Mouse (Mus musculus) embryonic stem cell, embryonic (primary cell): ENCODE data around the gene Tmprss7.

ENCODE experiments used
- CTCF ChIA-PET, 4 experiments: fragments of 300-600 bp in 2 of 4; fragments of 350-600 bp in 2 of 4; sonication (Branson Sonifier 250); formaldehyde crosslinking; loops; one replicate each; lab custom pipeline; 2022; ENCODE audit warnings: inconsistent platforms in 2 of 4; lab: Charles Lee
- POLR2A ChIA-PET, 4 experiments: fragments of 300-600 bp in 2 of 4; fragments of 350-600 bp in 2 of 4; sonication (Branson Sonifier 250); formaldehyde crosslinking; loops; one replicate each; lab custom pipeline; 2022; ENCODE audit warnings: antibody characterized with exemption in 4 of 4, inconsistent platforms in 1 of 4; lab: Charles Lee

Gene Tmprss7

DNA sequence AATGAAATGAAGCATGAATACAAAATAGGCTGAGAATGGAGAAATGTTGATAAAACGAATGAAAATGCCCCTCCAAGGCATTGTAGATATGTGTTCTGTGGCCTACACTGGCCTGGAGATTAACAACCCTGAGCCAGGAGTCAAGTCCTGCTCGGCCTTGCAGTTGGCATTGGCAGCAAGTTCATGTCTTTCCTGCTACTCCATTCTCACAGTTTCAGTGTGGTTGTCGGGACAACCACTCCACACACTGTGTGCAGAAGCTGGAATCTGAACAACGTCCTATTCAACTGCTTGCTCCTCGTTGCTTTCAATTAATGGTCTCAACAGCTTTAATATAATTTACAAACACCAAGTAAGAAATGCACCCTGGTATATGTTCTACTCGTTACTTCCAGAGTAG is 4.5 kb upstream of the Tmprss7 start:
- POLR2A ChIA-PET, result no interaction called here
- CTCF ChIA-PET, result no interaction called here

GRCm38 (mm10) chr16:45695445-45696160 is 2.1 kb upstream of the Tmprss7 start:
- ChIA-PET POLR2A (interaction anchor here in 2 of 4 experiments (0.8 to 1.6 kb wide), 2 partner anchors 12 to 87 kb away, joined by 3 read pairs; no protein-coding TSS in a partner anchor), CTCF (no interaction called here)

DNA sequence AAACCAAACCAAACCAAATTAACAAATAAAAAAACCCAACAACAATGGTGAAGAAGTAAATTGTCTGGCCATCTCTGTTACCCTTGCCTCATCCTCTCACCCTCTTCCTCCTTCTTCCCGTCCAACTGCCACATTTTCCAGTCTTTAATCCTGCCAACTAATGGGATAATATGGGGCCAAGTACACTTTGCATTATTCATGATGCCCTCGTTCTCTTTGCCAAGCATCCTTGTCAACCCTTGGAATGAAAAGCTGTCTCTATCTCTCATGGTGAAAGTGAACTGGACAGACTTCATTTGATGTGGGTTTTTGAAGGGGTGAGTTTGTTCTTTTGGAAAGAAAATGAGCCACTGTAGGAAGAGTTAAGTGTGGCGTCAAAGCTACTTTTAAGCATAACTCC is 607 bp downstream of the Tmprss7 start:
- ChIA-PET POLR2A (no interaction called here), CTCF (interaction anchor here in 1 of 4 experiments (1.0 kb wide), 1 partner anchor 8 kb away, joined by 3 read pairs; no protein-coding TSS in a partner anchor)

GRCm38 (mm10) chr16:45690178-45690577 is 3.3 kb downstream of the Tmprss7 start:
- POLR2A ChIA-PET, result interaction anchor here in 2 of 4 experiments (0.6 to 0.7 kb wide), 6 partner anchors 14 to 1376 kb away, joined by 3 to 9 read pairs (median 3); partner anchors contain the start of gene Tagln3 (in 1 of the 2)
- CTCF ChIA-PET, result interaction anchor here in 2 of 4 experiments (0.6 kb wide), 2 partner anchors 70 to 185 kb away, joined by 4 to 7 read pairs; no protein-coding TSS in a partner anchor

DNA sequence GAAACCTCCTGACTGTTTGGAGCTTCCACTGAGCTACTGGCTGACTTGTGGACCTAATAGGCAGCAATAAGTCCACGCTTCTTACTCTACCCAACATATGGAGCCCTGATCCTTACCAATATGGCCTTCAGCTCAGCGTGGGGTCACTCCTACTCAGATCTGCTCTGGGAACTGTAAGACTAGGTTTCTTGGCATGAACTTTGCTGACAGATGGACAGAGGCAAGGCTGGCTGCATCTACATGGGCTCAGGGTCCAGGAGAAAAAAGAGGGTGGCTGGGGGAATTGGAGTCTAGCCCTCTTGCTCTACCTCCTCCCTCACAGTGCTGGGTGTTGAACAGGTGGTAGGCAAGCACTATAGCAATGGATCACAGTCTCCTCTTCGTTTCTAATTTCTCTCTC is 6.6 kb downstream of the Tmprss7 start:
- POLR2A ChIA-PET, result no interaction called here
- CTCF ChIA-PET, result no interaction called here

DNA sequence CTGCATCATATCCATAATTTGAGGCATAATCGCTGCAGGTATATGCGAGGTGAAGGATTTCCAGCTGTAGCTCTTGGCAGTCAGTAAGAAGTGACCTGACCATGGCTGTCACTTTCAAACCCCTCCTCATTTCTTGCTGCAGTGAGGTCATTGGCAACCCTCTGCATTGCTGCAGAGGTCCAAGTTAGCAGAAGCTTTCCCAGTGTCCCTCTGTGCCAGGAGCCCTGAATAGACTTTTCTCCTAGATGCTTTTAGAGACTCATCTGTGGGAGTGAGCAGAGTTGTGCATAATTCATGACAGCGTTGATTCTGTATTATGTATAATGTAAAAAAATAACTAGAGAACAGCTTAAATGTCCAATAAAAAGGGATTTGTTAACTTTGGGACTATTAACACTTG is 8.2 kb downstream of the Tmprss7 start:
- ChIA-PET POLR2A (interaction anchor here in 1 of 4 experiments (0.7 kb wide), 1 partner anchor 8 kb away, joined by 3 read pairs; no protein-coding TSS in a partner anchor), CTCF (interaction anchor here (0.6 to 2.0 kb wide), 18 partner anchors 8 to 289 kb away, joined by 3 to 10 read pairs (median 4); partner anchors contain the start of genes Abhd10 (in 1 of the 4), Tagln3 (in 1 of the 4) and Tmprss7 (in 1 of the 4))

DNA sequence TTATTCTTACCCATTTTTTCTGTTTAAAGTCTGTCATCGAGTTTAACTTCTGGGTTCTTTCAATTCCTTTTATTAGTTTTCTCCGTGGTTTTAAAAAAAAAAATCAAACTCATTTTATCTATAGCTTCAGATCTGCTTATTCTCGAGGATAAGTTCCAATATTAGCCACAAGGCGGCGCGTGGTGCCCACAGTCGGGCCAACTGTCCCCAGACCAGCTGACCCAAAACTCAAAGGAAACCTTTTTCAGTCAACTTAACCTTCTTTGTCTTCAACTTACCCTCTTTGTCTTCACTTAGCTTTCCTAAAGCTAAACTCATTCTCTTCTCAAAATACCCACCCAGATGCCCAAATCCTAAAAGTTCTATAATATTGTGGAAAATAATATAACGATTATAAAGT is 8.6 kb downstream of the Tmprss7 start:
- POLR2A ChIA-PET, result no interaction called here

GRCm38 (mm10) chr16:45676462-45676861 is 17.0 kb downstream of the Tmprss7 start:
- CTCF ChIA-PET, result interaction anchor here in 3 of 4 experiments (0.6 to 1.2 kb wide), 7 partner anchors 8 to 540 kb away, joined by 3 to 7 read pairs (median 4); no protein-coding TSS in a partner anchor
- POLR2A ChIA-PET, result interaction anchor here in 2 of 4 experiments (0.9 to 1.2 kb wide), 2 partner anchors 97 to 952 kb away, joined by 3 to 4 read pairs; partner anchors contain the start of gene Nepro (in 1 of the 2)

More for the DNA sequence above, 8.6 kb downstream of the Tmprss7 start:
- CTCF ChIA-PET, result interaction anchor here (0.6 to 2.0 kb wide), 21 partner anchors 8 to 358 kb away, joined by 3 to 10 read pairs (median 4); partner anchors contain the start of genes Abhd10 (in 1 of the 4), Tagln3 (in 1 of the 4) and Tmprss7 (in 1 of the 4)

GRCm38 (mm10) chr16:45670005-45670404 is 23.5 kb downstream of the Tmprss7 start:
- POLR2A ChIA-PET, result no interaction called here
- CTCF ChIA-PET, result no interaction called here

DNA sequence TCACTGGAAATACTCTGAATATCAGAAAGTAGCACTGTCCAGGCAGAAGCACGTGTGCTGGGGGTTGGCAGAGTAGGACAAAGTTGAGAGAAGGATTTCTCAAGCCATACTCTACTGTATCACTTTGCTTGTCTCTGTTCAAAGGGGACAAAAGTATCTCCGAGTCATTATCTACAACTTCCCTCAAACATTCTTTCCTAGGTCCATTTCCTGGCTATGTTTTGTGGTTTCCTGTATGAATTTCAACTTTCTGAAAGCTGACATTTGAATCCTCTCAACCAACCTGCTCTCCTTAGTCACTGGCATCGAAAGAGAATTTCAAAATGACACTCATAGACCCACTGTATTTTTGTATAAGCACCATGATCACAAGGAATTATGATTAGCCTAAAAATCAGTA is 25.3 kb downstream of the Tmprss7 start:
- POLR2A ChIA-PET, result no interaction called here
- CTCF ChIA-PET, result no interaction called here

DNA sequence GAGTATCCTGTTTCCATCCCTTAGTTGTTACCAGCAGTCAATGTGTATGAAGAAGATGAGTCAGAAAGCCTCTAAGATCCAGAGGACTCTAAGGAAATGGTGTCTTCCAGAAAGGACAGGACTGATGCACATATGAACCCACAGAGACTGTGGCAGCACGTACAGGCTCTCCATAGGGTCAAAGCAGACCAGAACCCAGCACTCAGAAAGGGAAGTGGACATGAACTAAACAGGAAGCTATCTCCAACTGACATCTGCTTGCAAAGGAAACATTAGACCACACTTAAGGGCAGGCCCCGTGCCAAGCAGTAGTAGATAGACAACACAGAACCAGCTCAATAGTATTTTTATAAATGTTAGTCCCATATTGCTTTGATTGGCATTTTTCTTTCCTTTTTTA is 27.3 kb downstream of the Tmprss7 start:
- CTCF ChIA-PET, result no interaction called here

GRCm38 (mm10) chr16:45662381-45662780 is 31.1 kb downstream of the Tmprss7 start:
- CTCF ChIA-PET, result no interaction called here
- POLR2A ChIA-PET, result no interaction called here

More for the DNA sequence above, 27.3 kb downstream of the Tmprss7 start:
- POLR2A ChIA-PET, result interaction anchor here in 1 of 4 experiments (0.8 kb wide), 1 partner anchor 25 kb away, joined by 4 read pairs; no protein-coding TSS in a partner anchor

GRCm38 (mm10) chr16:45659596-45659995 is 33.9 kb downstream of the Tmprss7 start:
- POLR2A ChIA-PET, result no interaction called here
- CTCF ChIA-PET, result no interaction called here

DNA sequence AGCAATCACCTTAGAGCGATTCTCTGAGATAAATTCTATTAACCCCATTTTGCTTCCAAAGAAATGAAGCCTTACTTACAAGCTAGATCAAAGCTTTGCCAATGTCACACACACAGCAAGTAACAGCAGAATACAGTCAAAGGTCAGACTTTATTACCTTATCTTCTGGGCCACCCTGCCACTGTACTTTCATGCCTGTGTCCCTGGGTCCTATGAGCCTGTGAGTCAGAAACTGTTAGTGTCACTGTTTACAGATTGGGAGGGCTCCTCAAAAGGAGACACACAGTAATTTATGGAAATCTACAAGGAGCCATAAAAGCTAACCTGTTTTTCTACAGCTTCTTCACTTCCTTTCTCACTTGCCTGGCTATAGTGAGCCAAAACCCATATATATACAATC is 35.2 kb downstream of the Tmprss7 start:
- ChIA-PET POLR2A (no interaction called here), CTCF (no interaction called here)

GRCm38 (mm10) chr16:45657574-45658159 is 35.8 kb downstream of the Tmprss7 start:
- POLR2A ChIA-PET, result no interaction called here
- CTCF ChIA-PET, result no interaction called here

DNA sequence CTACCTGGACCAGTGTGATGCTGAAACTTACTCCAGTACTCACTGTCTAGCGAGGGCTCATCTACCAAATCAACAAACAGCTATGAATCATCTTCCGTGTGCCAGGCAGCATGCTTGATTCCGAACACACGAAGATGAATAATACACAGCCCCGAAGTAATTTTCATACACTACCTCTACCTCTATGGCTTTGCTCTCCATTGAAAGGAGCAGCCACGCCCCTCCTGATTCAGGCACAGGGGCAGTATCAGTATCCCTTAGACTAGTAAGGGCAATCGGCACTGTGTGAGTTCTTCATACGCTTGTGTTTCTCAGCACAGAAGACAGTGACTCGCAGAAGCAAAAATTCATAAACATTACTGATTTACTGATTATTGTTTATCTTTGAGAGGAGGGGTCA is 39.0 kb downstream of the Tmprss7 start:
- POLR2A ChIA-PET, result interaction anchor here in 1 of 4 experiments (0.9 to 1.1 kb wide), 2 partner anchors 10 to 459 kb away, joined by 3 read pairs; no protein-coding TSS in a partner anchor
- CTCF ChIA-PET, result interaction anchor here in 1 of 4 experiments (0.6 kb wide), 1 partner anchor 1130 kb away, joined by 5 read pairs; no protein-coding TSS in a partner anchor

DNA sequence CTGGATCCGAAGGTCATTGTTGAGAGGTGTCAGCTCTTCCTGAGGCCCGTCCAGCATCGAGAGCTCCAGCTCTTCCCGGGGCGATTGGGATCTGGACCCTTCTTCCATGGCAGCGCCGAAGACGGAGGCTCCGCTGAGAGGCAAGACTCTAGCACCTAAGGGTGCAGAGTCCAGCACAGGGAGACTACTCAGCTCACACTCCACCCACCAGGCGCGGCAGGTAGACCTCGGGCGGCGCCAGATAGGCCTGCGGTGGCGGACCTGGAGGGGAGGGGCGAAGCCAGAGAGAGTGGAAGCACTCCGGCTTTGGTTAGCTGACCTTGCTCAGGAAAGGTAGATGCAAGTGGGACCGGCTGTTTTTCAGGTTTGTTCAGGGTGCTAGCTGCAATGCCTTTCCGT is 39.5 kb downstream of the Tmprss7 start, which contains the start of gene BC016579:
Gene BC016579, minus strand, starts transcription at position 135 of the 399 bp plus-strand sequence.
- ChIA-PET POLR2A (interaction anchor here in 1 of 4 experiments (0.9 to 1.1 kb wide), 2 partner anchors 10 to 459 kb away, joined by 3 read pairs; no protein-coding TSS in a partner anchor), CTCF (interaction anchor here in 3 of 4 experiments (0.5 to 1.6 kb wide), 3 partner anchors 24 to 1129 kb away, joined by 3 to 13 read pairs (median 5); no protein-coding TSS in a partner anchor)

DNA sequence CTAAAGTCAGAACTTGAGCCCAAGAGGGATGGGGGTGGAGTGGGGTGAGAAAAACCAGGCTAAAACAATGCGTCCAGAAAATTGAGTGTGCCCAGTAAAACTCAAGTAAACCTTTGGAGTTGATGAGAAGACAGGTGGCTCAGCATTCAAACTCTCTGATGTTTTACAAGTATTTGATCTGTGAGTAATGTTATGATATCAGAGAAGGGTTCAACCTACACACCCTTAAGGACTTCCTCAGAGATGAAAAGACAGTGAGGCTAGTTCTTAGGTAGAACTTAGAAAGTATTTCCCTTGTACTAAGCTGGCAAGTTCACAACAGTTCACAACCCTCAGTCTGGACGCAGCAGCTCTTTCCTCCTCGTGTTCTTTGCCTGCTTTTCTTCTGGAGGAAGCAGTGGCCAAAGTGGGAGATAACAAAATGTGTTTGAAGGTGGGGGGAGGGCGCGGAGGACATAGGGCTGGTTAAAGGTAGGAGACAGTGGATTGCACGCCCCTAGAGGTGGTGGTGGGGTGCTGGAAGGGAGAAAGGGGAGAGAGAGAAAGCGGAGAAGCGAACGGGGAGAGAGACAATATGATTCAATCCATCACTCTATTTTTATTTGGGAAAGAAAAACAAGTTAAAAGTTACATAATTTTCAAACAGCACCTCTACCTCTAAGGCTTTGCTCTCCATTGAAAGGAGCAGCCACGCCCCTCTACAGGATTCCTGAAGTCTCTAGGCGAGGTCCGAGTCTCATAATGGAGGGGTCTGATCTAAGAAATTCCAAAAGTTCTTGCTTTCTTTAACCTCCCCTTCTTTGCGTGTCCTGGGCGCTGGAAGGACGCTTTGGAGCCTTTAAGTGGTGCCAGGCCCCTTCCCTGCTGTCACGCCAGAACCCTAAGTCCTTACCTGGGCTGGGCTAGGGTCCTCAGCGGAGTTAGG is 40.2 kb downstream of the Tmprss7 start:
- CTCF ChIA-PET, result interaction anchor here in 2 of 4 experiments (0.5 to 1.6 kb wide), 2 partner anchors 23 to 74 kb away, joined by 3 to 13 read pairs; no protein-coding TSS in a partner anchor
- POLR2A ChIA-PET, result interaction anchor here in 1 of 4 experiments (0.9 to 1.1 kb wide), 3 partner anchors 9 to 458 kb away, joined by 3 read pairs; no protein-coding TSS in a partner anchor
